Mouse (Mus musculus) erythroblast, embryonic 14.5 days (primary cell): Measurements from ENCODE around the gene C1s2.

Source experiments
- GATA1 ChIP-seq: IDR thresholded peaks from 2 replicates; pipeline ENCODE4 v1.6.1; 2012; ENCODE audit warnings: low read length, inconsistent platforms, mixed read lengths
- TAL1 ChIP-seq: IDR thresholded peaks from 3 replicates; pipeline ENCODE4 v1.6.1; 2012; ENCODE audit warnings: low read length, inconsistent platforms, mixed read lengths

DNA sequence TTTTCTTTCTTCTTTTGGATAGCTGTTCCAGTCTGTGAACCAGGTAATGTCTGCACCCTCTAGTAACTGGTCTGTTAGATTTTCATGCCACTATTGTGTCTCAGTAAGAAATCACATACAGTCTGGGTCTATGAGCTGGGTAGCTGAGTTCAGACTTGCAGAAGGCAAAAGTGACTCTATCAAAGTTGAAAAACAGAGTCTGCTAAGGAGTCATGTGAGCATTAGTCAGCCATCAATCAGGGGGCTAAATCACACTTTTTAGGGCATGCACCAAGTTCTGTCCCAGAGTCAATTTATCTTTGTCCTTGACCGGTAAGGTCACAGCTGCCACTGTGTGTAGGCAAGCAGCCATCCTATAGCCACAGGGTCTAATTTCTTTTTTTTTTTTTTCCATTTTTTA lies 53.7 kb downstream of the C1s2 start:
- TF ChIP-seq TAL1 (no peak), GATA1 (no peak)
